In the genomic region with DNA sequence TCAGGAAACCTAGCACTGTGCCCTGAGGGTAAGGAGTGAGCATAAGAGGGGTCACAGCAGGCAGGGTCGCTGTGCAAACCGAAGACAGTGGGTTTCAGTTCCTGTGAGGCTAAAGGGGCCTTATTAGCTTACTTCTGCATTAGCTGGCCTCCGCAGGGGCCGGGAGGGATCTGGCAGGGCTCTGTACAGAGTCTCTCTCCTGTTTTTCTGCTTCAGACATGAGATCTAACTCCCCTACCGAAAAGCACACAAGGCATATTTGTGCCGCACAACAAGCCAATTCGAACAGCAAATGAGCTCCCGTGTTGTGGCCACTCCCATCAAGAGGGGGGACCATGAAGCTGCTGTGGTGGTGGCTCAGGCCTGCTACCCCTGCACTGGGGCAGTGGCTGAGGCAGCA, we compare ENCODE assay signal across 8 mouse cellular contexts. TPM values are rescaled to one million over a fixed set of nuclear protein-coding genes. Genes with fewer than 3 reads are reported as not detected.
A peak's percentile ranks its signal among the peaks of the same experiment; 100 is the strongest.
DNase-seq lines count a peak whose midpoint lies in the region; ATAC-seq lines count a peak whose summit lies in the region.

No protein-coding gene starts in this region.

- H3K9me3 ChIP-seq in hindbrain, embryonic 14.5 days (ENCODE audit: control insufficient read depth, low read length), result no peaks in the 10 kb centered on the region
- no peaks in the 10 kb centered on the region for H3K9me3 ChIP-seq in midbrain, embryonic 16.5 days (replicated peaks; ENCODE audit: control insufficient read depth, low read length, poor library complexity, severe bottlenecking)

- ATAC-seq in common myeloid progenitor, adult 5-6 weeks (replicated peaks; ENCODE audit: low read depth, poor library complexity, severe bottlenecking), result 0 out of 2 replicates have a peak, but pooled peaks have one; percentile 27
- no peak for ATAC-seq in hindbrain, embryonic 14.5 days (ENCODE audit: low FRiP score)
- ATAC-seq in midbrain, embryonic 16.5 days, result no peak

- no peaks in the 10 kb centered on the region for H3K36me3 ChIP-seq in hindbrain, embryonic 14.5 days (replicated peaks; ENCODE audit: control insufficient read depth, insufficient read depth)
- H3K36me3 ChIP-seq in midbrain, embryonic 16.5 days (ENCODE audit: control insufficient read depth, insufficient read depth, low read length), result no peaks in the 10 kb centered on the region

- H3K4me1 ChIP-seq in hindbrain, embryonic 14.5 days (replicated peaks; ENCODE audit: control insufficient read depth, insufficient read depth, low read length), result peaks cover 23% of the 10 kb centered on the region
- peaks cover 13% of the 10 kb centered on the region for H3K4me1 ChIP-seq in midbrain, embryonic 16.5 days (ENCODE audit: control insufficient read depth, insufficient read depth, low read length)

- H3K27me3 ChIP-seq in hindbrain, embryonic 14.5 days (ENCODE audit: control insufficient read depth, insufficient read depth, low read length), result no peaks in the 10 kb centered on the region
- no peaks in the 10 kb centered on the region for H3K27me3 ChIP-seq in midbrain, embryonic 16.5 days (ENCODE audit: control insufficient read depth, insufficient read depth, low read depth, low read length)

- peak overlapping the region; percentile 69 for H3K27ac ChIP-seq in hindbrain, embryonic 14.5 days
- peak overlapping the region; percentile 47; the same call in 1 of the 2 replicates for H3K27ac ChIP-seq in midbrain, embryonic 16.5 days (ENCODE audit: low read length)

- no peak overlapping the region for H3K4me3 ChIP-seq in hindbrain, embryonic 14.5 days (replicated peaks; ENCODE audit: low read length)
- H3K4me3 ChIP-seq in midbrain, embryonic 16.5 days (ENCODE audit: low read depth, low read length), result no peak overlapping the region

- intact Hi-C loops in left cerebral cortex, postnatal 4 days (cut with DNase I), result loop anchor here (10.0 kb wide), 2 partner anchors 116 to 346 kb away; no protein-coding TSS in a partner anchor

- DNase-seq in left cerebral cortex, postnatal 4 days, result peak; percentile 62
- no peak for DNase-seq in left cerebral cortex, adult 18-20 months (ENCODE audit: low spot score in 2 of 2)
- DNase-seq in hindbrain, embryonic 14.5 days (ENCODE audit: low spot score), result no peak
- DNase-seq in left cerebral cortex, adult 11 months (ENCODE audit: low spot score), result no peak
- no peak for DNase-seq in adrenal gland, postnatal 10 days
- no peak for DNase-seq in kidney, adult 9 months

- 20% methylated on average over 8 of the region's 8 CpGs for WGBS in hindbrain, embryonic 14.5 days
- WGBS in midbrain, embryonic 16.5 days, result 24% methylated on average over 8 of the region's 8 CpGs

- H3K4me2 ChIP-seq in hindbrain, embryonic 14.5 days (replicated peaks), result peak overlapping the region; percentile 23; the same call in 1 of the 2 replicates
- H3K4me2 ChIP-seq in midbrain, embryonic 16.5 days (ENCODE audit: low read length), result peak overlapping the region; percentile 33

- H3K9ac ChIP-seq in hindbrain, embryonic 14.5 days, result no peak overlapping the region
- H3K9ac ChIP-seq in midbrain, embryonic 16.5 days (ENCODE audit: low read depth, low read length), result peak overlapping the region; percentile 52; the same call in 1 of the 2 replicates

RNA-seq across cellular contexts. Expression of gene Tha1, which starts 5.6 kb away (rescaled TPM):
- total RNA-seq in left cerebral cortex, postnatal 4 days (2021), result 1 to 10 TPM; 2.1 to 3.3 TPM
- total RNA-seq in left cerebral cortex, adult 18-20 months (2021), result 1 to 10 TPM; 2.8 to 5.0 TPM
- total RNA-seq in common myeloid progenitor, adult 5-6 weeks (2017), result 5.4 and 6.0 TPM in 2 replicates
- polyA plus RNA-seq in hindbrain, embryonic 14.5 days (2014; fragmentation: Nextera tagmentation; extraction: Ambion mirVana), result 2.5 and 2.6 TPM in 2 replicates
- polyA plus RNA-seq in midbrain, embryonic 16.5 days (2015; fragmentation: Nextera tagmentation; extraction: Ambion mirVana), result 4.2 and 5.0 TPM in 2 replicates
- total RNA-seq in adrenal gland, postnatal 10 days (2021), result 10 to 100 TPM in 1 of 2 experiments, 1 to 10 TPM in 1; 9.5 to 17.3 TPM

RNA-seq across cellular contexts. Expression of gene Tmem235, which starts 18.3 kb away (rescaled TPM):
- not detected for total RNA-seq in left cerebral cortex, postnatal 4 days (2021)
- not detected for total RNA-seq in left cerebral cortex, adult 18-20 months (2021)
- total RNA-seq in common myeloid progenitor, adult 5-6 weeks (2017), result not detected in 2 replicates
- polyA plus RNA-seq in hindbrain, embryonic 14.5 days (2014; fragmentation: Nextera tagmentation; extraction: Ambion mirVana), result not detected in 2 replicates
- polyA plus RNA-seq in midbrain, embryonic 16.5 days (2015; fragmentation: Nextera tagmentation; extraction: Ambion mirVana), result not detected in 2 replicates
- not detected for total RNA-seq in adrenal gland, postnatal 10 days (2021)

RNA-seq across cellular contexts. Expression of gene Birc5, which starts 29.8 kb away (rescaled TPM):
- 1 to 10 TPM; 6.3 to 6.7 TPM for total RNA-seq in left cerebral cortex, postnatal 4 days (2021)
- under 1 TPM; 0.65 to 0.87 TPM for total RNA-seq in left cerebral cortex, adult 18-20 months (2021)
- 192 and 193 TPM in 2 replicates for total RNA-seq in common myeloid progenitor, adult 5-6 weeks (2017)
- 35.5 and 36.3 TPM in 2 replicates for polyA plus RNA-seq in hindbrain, embryonic 14.5 days (2014; fragmentation: Nextera tagmentation; extraction: Ambion mirVana)
- 21.0 and 27.3 TPM in 2 replicates for polyA plus RNA-seq in midbrain, embryonic 16.5 days (2015; fragmentation: Nextera tagmentation; extraction: Ambion mirVana)
- 10 to 100 TPM; 23.3 to 28.0 TPM for total RNA-seq in adrenal gland, postnatal 10 days (2021)

RNA-seq across cellular contexts. Expression of gene Tk1, which starts 53.0 kb away (rescaled TPM):
- total RNA-seq in left cerebral cortex, postnatal 4 days (2021), result 1 to 10 TPM; 8.9 to 9.0 TPM
- under 1 TPM; 0.84 to 0.98 TPM for total RNA-seq in left cerebral cortex, adult 18-20 months (2021)
- 61.6 and 75.3 TPM in 2 replicates for total RNA-seq in common myeloid progenitor, adult 5-6 weeks (2017)
- polyA plus RNA-seq in hindbrain, embryonic 14.5 days (2014; fragmentation: Nextera tagmentation; extraction: Ambion mirVana), result 14.4 and 16.3 TPM in 2 replicates
- 9.8 and 12.9 TPM in 2 replicates for polyA plus RNA-seq in midbrain, embryonic 16.5 days (2015; fragmentation: Nextera tagmentation; extraction: Ambion mirVana)
- total RNA-seq in adrenal gland, postnatal 10 days (2021), result 10 to 100 TPM; 39.7 to 47.3 TPM

RNA-seq across cellular contexts. Expression of gene Afmid, which starts 53.2 kb away (rescaled TPM):
- total RNA-seq in left cerebral cortex, postnatal 4 days (2021), result 10 to 100 TPM in 1 of 2 experiments, 1 to 10 TPM in 1; 7.8 to 11.5 TPM
- total RNA-seq in left cerebral cortex, adult 18-20 months (2021), result 1 to 10 TPM; 4.1 to 6.3 TPM
- total RNA-seq in common myeloid progenitor, adult 5-6 weeks (2017), result 0.27 TPM in 1 of 2 replicates, not detected in the other
- polyA plus RNA-seq in hindbrain, embryonic 14.5 days (2014; fragmentation: Nextera tagmentation; extraction: Ambion mirVana), result 5.2 and 7.1 TPM in 2 replicates
- 5.6 and 5.9 TPM in 2 replicates for polyA plus RNA-seq in midbrain, embryonic 16.5 days (2015; fragmentation: Nextera tagmentation; extraction: Ambion mirVana)
- 10 to 100 TPM; 14.1 to 17.7 TPM for total RNA-seq in adrenal gland, postnatal 10 days (2021)
